Mouse (Mus musculus): Measurements from ENCODE around the gene Lman1l. TPM values are rescaled to one million over a fixed set of nuclear protein-coding genes. Genes with fewer than 3 reads are reported as not detected.

Lman1l gene
- polyA plus RNA-seq, 1 experiment from 2014 or later: not detected

GRCm38 (mm10) chr9:57624295-57624694 lies 3.7 kb upstream of the Lman1l start:
- H3K4me1 ChIP-seq (ENCODE audit: control insufficient read depth, insufficient read depth, low read length): no peaks in the 10 kb centered on the region
- no peaks in the 10 kb centered on the region for H3K9me3 ChIP-seq (ENCODE audit: control insufficient read depth, low read depth, low read length)
- H3K36me3 ChIP-seq (ENCODE audit: control insufficient read depth, insufficient read depth, low read length): peaks cover 44% of the 10 kb centered on the region
- H3K27ac ChIP-seq (ENCODE audit: low read length): no peak overlapping the region
- H3K4me3 ChIP-seq (ENCODE audit: low read depth, low read length): no peak overlapping the region
- H3K9ac ChIP-seq (replicated peaks; ENCODE audit: low read depth, low read length): no peak overlapping the region
- H3K27me3 ChIP-seq (ENCODE audit: control insufficient read depth, insufficient read depth, low read length): no peaks in the 10 kb centered on the region
- WGBS: 76% methylated on average over 7 of the region's 7 CpGs
- ATAC-seq (ENCODE audit: insufficient number of reproducible peaks, insufficient read depth, low FRiP score, low read depth): no peak
- H3K4me2 ChIP-seq (replicated peaks; ENCODE audit: low read depth, low read length): no peak overlapping the region

DNA sequence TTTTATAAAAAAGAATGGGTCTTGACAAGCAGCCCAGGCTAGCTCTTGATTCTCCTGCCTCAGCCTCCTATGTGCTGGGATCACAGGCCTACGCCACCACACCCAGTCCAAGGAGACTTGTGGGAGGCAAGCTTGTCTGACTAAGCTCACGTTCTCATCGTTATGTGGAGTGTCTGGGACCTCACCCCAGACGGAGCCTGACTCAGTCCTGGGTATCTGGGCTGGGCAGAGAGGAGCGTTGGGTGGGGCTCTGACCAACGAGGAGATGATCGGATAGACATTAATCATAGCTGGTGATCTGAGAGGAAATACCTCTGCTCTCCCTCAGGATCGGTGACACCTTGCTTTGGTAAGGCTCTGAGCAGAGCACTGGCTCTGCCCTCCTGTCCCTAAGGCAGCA lies 1.7 kb downstream of the Lman1l start:
- Histone ChIP-seq H3K4me1 (ENCODE audit: control insufficient read depth, insufficient read depth, low read length) (no peaks in the 10 kb centered on the region), H3K9ac (replicated peaks; ENCODE audit: low read depth, low read length) (no peak overlapping the region), H3K36me3 (ENCODE audit: control insufficient read depth, insufficient read depth, low read length) (no peaks in the 10 kb centered on the region), H3K27ac (ENCODE audit: low read length) (no peak overlapping the region), H3K9me3 (ENCODE audit: control insufficient read depth, low read depth, low read length) (no peaks in the 10 kb centered on the region), H3K4me3 (ENCODE audit: low read depth, low read length) (no peak overlapping the region), H3K27me3 (ENCODE audit: control insufficient read depth, insufficient read depth, low read length) (no peaks in the 10 kb centered on the region), H3K4me2 (replicated peaks; ENCODE audit: low read depth, low read length) (no peak overlapping the region)
- 62% methylated on average over 8 of the region's 8 CpGs for WGBS
- ATAC-seq (ENCODE audit: insufficient number of reproducible peaks, insufficient read depth, low FRiP score, low read depth): no peak

- Histone ChIP-seq H3K9me3 (ENCODE audit: control insufficient read depth, low read depth, low read length) (no peaks in the 10 kb centered on the region), H3K36me3 (ENCODE audit: control insufficient read depth, insufficient read depth, low read length) (no peaks in the 10 kb centered on the region), H3K27me3 (ENCODE audit: control insufficient read depth, insufficient read depth, low read length) (no peaks in the 10 kb centered on the region), H3K4me2 (replicated peaks; ENCODE audit: low read depth, low read length) (no peak overlapping the region), H3K9ac (replicated peaks; ENCODE audit: low read depth, low read length) (no peak overlapping the region), H3K4me1 (ENCODE audit: control insufficient read depth, insufficient read depth, low read length) (no peaks in the 10 kb centered on the region), H3K4me3 (ENCODE audit: low read depth, low read length) (no peak overlapping the region), H3K27ac (ENCODE audit: low read length) (no peak overlapping the region)
- ATAC-seq (ENCODE audit: insufficient number of reproducible peaks, insufficient read depth, low FRiP score, low read depth): no peak
- 71% methylated on average over 8 of the region's 8 CpGs for WGBS
Measured at GRCm38 (mm10) chr9:57617556-57618169, 2.9 kb downstream of the Lman1l start.

DNA sequence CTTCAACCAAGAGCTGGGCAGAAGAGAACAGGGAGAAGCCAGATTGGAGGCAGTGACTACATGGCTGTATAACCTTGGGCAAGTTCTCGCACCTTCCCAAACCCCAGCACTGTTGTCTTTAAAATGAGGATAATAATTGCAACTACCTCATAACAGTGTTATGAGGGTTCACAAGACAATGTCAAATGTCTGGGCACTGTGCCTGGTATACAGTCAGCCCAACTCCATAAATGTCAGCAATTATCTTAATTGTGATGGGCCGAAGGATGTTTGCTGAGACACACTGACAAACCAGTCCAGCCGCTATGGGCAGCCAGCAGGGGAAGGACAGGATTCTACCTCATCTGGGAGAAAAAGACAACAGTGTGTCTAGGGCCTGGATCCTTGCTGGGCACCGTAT lies 5.8 kb downstream of the Lman1l start:
- H3K9ac ChIP-seq (replicated peaks; ENCODE audit: low read depth, low read length): no peak overlapping the region
- H3K27ac ChIP-seq (ENCODE audit: low read length): no peak overlapping the region
- no peaks in the 10 kb centered on the region for H3K36me3 ChIP-seq (ENCODE audit: control insufficient read depth, insufficient read depth, low read length)
- WGBS: 80% methylated on average over 4 of the region's 4 CpGs
- no peaks in the 10 kb centered on the region for H3K4me1 ChIP-seq (ENCODE audit: control insufficient read depth, insufficient read depth, low read length)
- no peak for ATAC-seq (ENCODE audit: insufficient number of reproducible peaks, insufficient read depth, low FRiP score, low read depth)
- no peak overlapping the region for H3K4me3 ChIP-seq (ENCODE audit: low read depth, low read length)
- H3K9me3 ChIP-seq (ENCODE audit: control insufficient read depth, low read depth, low read length): no peaks in the 10 kb centered on the region
- no peaks in the 10 kb centered on the region for H3K27me3 ChIP-seq (ENCODE audit: control insufficient read depth, insufficient read depth, low read length)
- H3K4me2 ChIP-seq (replicated peaks; ENCODE audit: low read depth, low read length): no peak overlapping the region

GRCm38 (mm10) chr9:57613975-57614374 lies 6.6 kb downstream of the Lman1l start:
- Histone ChIP-seq H3K4me2 (replicated peaks; ENCODE audit: low read depth, low read length) (no peak overlapping the region), H3K9ac (replicated peaks; ENCODE audit: low read depth, low read length) (no peak overlapping the region), H3K36me3 (ENCODE audit: control insufficient read depth, insufficient read depth, low read length) (no peaks in the 10 kb centered on the region), H3K4me1 (ENCODE audit: control insufficient read depth, insufficient read depth, low read length) (no peaks in the 10 kb centered on the region), H3K27me3 (ENCODE audit: control insufficient read depth, insufficient read depth, low read length) (no peaks in the 10 kb centered on the region), H3K9me3 (ENCODE audit: control insufficient read depth, low read depth, low read length) (no peaks in the 10 kb centered on the region), H3K27ac (ENCODE audit: low read length) (no peak overlapping the region), H3K4me3 (ENCODE audit: low read depth, low read length) (no peak overlapping the region)
- no peak for ATAC-seq (ENCODE audit: insufficient number of reproducible peaks, insufficient read depth, low FRiP score, low read depth)
- WGBS: 73% methylated on average over 7 of the region's 7 CpGs

GRCm38 (mm10) chr9:57612587-57612986 lies 8.0 kb downstream of the Lman1l start:
- no peaks in the 10 kb centered on the region for H3K4me1 ChIP-seq (ENCODE audit: control insufficient read depth, insufficient read depth, low read length)
- no peaks in the 10 kb centered on the region for H3K27me3 ChIP-seq (ENCODE audit: control insufficient read depth, insufficient read depth, low read length)
- no peaks in the 10 kb centered on the region for H3K36me3 ChIP-seq (ENCODE audit: control insufficient read depth, insufficient read depth, low read length)
- no peaks in the 10 kb centered on the region for H3K9me3 ChIP-seq (ENCODE audit: control insufficient read depth, low read depth, low read length)
- H3K4me3 ChIP-seq (ENCODE audit: low read depth, low read length): no peak overlapping the region
- no peak overlapping the region for H3K4me2 ChIP-seq (replicated peaks; ENCODE audit: low read depth, low read length)
- H3K9ac ChIP-seq (replicated peaks; ENCODE audit: low read depth, low read length): no peak overlapping the region
- no peak for ATAC-seq (ENCODE audit: insufficient number of reproducible peaks, insufficient read depth, low FRiP score, low read depth)
- no peak overlapping the region for H3K27ac ChIP-seq (ENCODE audit: low read length)
- 79% methylated on average over 7 of the region's 7 CpGs for WGBS

- Histone ChIP-seq H3K9ac (replicated peaks; ENCODE audit: low read depth, low read length) (no peak overlapping the region), H3K27ac (ENCODE audit: low read length) (no peak overlapping the region), H3K4me2 (replicated peaks; ENCODE audit: low read depth, low read length) (no peak overlapping the region), H3K4me1 (ENCODE audit: control insufficient read depth, insufficient read depth, low read length) (no peaks in the 10 kb centered on the region), H3K9me3 (ENCODE audit: control insufficient read depth, low read depth, low read length) (no peaks in the 10 kb centered on the region), H3K27me3 (ENCODE audit: control insufficient read depth, insufficient read depth, low read length) (no peaks in the 10 kb centered on the region), H3K4me3 (ENCODE audit: low read depth, low read length) (no peak overlapping the region), H3K36me3 (ENCODE audit: control insufficient read depth, insufficient read depth, low read length) (no peaks in the 10 kb centered on the region)
- no peak for ATAC-seq (ENCODE audit: insufficient number of reproducible peaks, insufficient read depth, low FRiP score, low read depth)
- 45% methylated on average over 3 of the region's 3 CpGs for WGBS
Measured at GRCm38 (mm10) chr9:57610359-57610826, 10.2 kb downstream of the Lman1l start.

GRCm38 (mm10) chr9:57609803-57610202 lies 10.8 kb downstream of the Lman1l start:
- H3K9me3 ChIP-seq (ENCODE audit: control insufficient read depth, low read depth, low read length): no peaks in the 10 kb centered on the region
- WGBS: 53% methylated on average over 3 of the region's 3 CpGs

More at GRCm38 (mm10) chr9:57609803-57610202, 10.8 kb downstream of the Lman1l start:
- ATAC-seq (ENCODE audit: insufficient number of reproducible peaks, insufficient read depth, low FRiP score, low read depth): no peak
- Histone ChIP-seq H3K4me1 (ENCODE audit: control insufficient read depth, insufficient read depth, low read length) (no peaks in the 10 kb centered on the region), H3K4me3 (ENCODE audit: low read depth, low read length) (no peak overlapping the region), H3K9ac (replicated peaks; ENCODE audit: low read depth, low read length) (no peak overlapping the region), H3K4me2 (replicated peaks; ENCODE audit: low read depth, low read length) (no peak overlapping the region), H3K27me3 (ENCODE audit: control insufficient read depth, insufficient read depth, low read length) (no peaks in the 10 kb centered on the region), H3K27ac (ENCODE audit: low read length) (no peak overlapping the region), H3K36me3 (ENCODE audit: control insufficient read depth, insufficient read depth, low read length) (no peaks in the 10 kb centered on the region)
